Mouse (Mus musculus) hindbrain, postnatal 0 days (tissue): ENCODE data around the gene Crtc2. TPM values are rescaled to one million over a fixed set of nuclear protein-coding genes. Genes with fewer than 3 reads are reported as not detected.

ENCODE experiments used
- ATAC-seq: fragments of 200-750 bp; cut with Nextera tagmentation; 2 replicates; pipeline ENCODE4 v1.8.0; 2017; ENCODE audit warnings: mild to moderate bottlenecking, moderate TSS enrichment, moderate library complexity
- DNase-seq: peaks from one replicate; pipeline ENCODE4 v3.0.0-alpha.2; 2015; ENCODE audit warnings: low spot score
- H3K27ac ChIP-seq: fragments of 300-500 bp; sonication (generic); 2 replicates; pipeline ENCODE4 v1.5.1; 2014; ENCODE audit warnings: mild to moderate bottlenecking
- H3K27me3 ChIP-seq: fragments of 300-500 bp; sonication (generic); 2 replicates; pipeline ENCODE4 v1.6.1; 2014; ENCODE audit warnings: low read length, mixed read lengths; ENCODE audit not compliant: insufficient read depth
- H3K36me3 ChIP-seq: fragments of 300-500 bp; sonication (generic); 2 replicates; pipeline ENCODE4 v1.6.1; 2014; ENCODE audit warnings: low read length, mixed read lengths; ENCODE audit not compliant: insufficient read depth
- H3K4me1 ChIP-seq: fragments of 300-500 bp; sonication (generic); 2 replicates; pipeline ENCODE4 v1.6.1; 2014; ENCODE audit warnings: antibody characterized with exemption, low read length, mixed read lengths; ENCODE audit not compliant: insufficient read depth
- H3K4me2 ChIP-seq: fragments of 300-500 bp; sonication (generic); 2 replicates; pipeline ENCODE4 v1.6.1; 2014; ENCODE audit warnings: low read depth, mild to moderate bottlenecking, low read length, moderate library complexity, mixed read lengths
- H3K4me3 ChIP-seq: fragments of 300-500 bp; sonication (generic); 2 replicates; pipeline ENCODE4 v1.5.1; 2014; ENCODE audit warnings: low read length
- H3K9ac ChIP-seq: fragments of 300-500 bp; sonication (generic); replicated peaks from 2 replicates; pipeline ENCODE4 v1.6.1; 2014; ENCODE audit warnings: mild to moderate bottlenecking, low read length, moderate library complexity, mixed read lengths
- H3K9me3 ChIP-seq: fragments of 300-500 bp; sonication (generic); 2 replicates; pipeline ENCODE4 v1.6.1; 2016; ENCODE audit warnings: low read length, mixed read lengths
- CTCF ChIP-seq: IDR thresholded peaks from 2 replicates; pipeline ENCODE4 v1.5.1; 2016; ENCODE audit warnings: antibody characterized with exemption, control low read depth, low read depth
- WGBS: fragments of 180-500 bp; shearing (Covaris S2); extraction: QIAGEN DNeasy Blood & Tissue Kit; methylation state at CpG from one replicate; pipeline ENCODE4 v1.1.7; 2014; 5-methylcytosine and 5-hydroxymethylcytosine counted together
- polyA plus RNA-seq: library from polyadenylated mRNA; unstranded; fragments of >200 nt; fragmentation: Nextera tagmentation; extraction: Ambion mirVana; gene quantifications from 2 replicates; pipeline ENCODE4 v1.2.1, GENCODE M21; 2015
- total RNA-seq: library from RNA; depleted of rRNA; stranded (reverse); fragments of >200 nt; gene quantifications from 2 replicates; pipeline ENCODE4 v1.2.3, GENCODE M21; 2014

Gene Crtc2
- total and polyA plus RNA-seq, 2 experiments from 2014 or later, result 15.4 to 27.0 TPM

GRCm38 (mm10) chr3:90213377-90213866 lies 40.5 kb upstream of the Crtc2 start, which contains the start of the genes Rps27 and Rab13:
Rps27 (minus strand) TSS chr3:90213651.
Rab13 (plus strand) TSS chr3:90213695.
- no peaks in the 10 kb centered on the region for H3K27me3 ChIP-seq
- ATAC-seq, result peak; percentile 96
- H3K4me1 ChIP-seq, result peaks cover 15% of the 10 kb centered on the region
- H3K27ac ChIP-seq, result peak within 1 kb of the TSS; percentile 95
- under 1% methylated on average over 42 of the region's 42 CpGs for WGBS
- H3K9me3 ChIP-seq, result no peaks in the 10 kb centered on the region
- H3K4me3 ChIP-seq, result peak within 1 kb of the TSS; percentile 94
- TF ChIP-seq CTCF, result no peak
- peak within 1 kb of the TSS; percentile 92 for H3K9ac ChIP-seq
- DNase-seq, result peak; percentile 97
- peak within 1 kb of the TSS; percentile 93 for H3K4me2 ChIP-seq
- H3K36me3 ChIP-seq, result peaks cover 20% of the 10 kb centered on the region; the same call in 1 of the 2 replicates

DNA sequence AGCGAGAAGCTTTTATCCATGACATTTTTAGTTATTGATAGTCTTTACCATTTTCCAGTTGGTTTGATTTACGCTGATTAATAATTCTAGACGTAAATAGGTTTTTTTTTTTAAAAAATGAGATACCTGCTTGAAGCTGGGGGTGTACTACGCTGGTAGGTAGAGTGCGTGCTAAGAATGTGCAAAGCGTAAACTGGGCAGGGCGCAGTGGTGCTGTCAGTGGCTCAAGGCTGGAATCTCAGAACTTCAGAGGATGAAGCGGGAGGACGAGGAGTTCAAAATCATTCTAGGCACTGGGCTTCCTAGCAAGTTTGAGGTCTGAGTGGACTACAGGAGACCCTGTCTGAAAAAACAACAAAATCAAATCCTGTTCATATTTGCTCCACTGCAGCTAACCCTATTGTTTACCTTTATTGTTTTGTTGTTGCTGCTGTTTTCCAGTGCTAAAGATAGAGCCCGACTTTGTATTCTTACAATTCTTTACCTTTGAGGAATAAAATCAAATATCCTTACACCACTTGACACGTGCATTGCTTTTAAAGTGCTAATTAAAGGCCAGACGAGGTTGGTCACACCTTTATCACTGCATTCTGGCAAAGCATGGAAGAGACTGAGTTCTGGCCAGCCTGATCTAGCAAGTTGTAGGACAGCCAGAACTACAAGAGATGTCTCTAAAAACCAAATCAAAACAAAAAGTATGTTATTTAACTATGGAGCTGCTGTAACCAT lies 39.8 kb upstream of the Crtc2 start:
- DNase-seq, result peak; percentile 48

DNA sequence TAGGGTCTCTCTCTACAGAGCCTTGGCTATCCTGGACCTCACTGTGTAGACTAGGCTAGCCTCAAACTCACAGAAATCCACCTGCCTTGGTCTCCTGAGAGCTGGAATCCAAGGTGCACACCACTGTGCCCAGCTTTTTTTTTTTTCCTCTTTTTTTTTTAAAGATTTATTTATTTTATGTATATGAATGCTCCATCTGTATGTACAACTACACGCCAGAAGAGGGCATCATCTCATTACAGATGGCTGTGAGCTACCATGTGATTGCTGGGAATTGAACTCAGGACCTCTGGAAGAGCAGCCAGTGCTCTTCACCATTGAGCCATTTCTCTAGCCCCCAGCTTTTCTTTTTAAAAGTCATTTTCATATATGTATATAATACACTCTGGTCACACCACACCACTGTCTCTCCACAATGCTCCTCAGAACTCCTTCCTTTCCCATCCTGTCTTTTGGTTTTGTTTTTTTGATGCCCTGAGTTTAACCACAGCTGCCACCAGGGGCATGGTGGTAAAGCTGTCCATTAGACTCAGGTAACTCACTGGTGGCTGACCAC lies 38.1 kb upstream of the Crtc2 start:
- peaks cover 20% of the 10 kb centered on the region for H3K4me1 ChIP-seq
- H3K9me3 ChIP-seq, result no peaks in the 10 kb centered on the region
- H3K36me3 ChIP-seq, result peaks cover 10% of the 10 kb centered on the region; the same call in 1 of the 2 replicates
- no peak overlapping the region for H3K4me2 ChIP-seq
- TF ChIP-seq CTCF, result no peak; the same call in 1 of the 2 replicates
- DNase-seq (no peak), ATAC-seq (no peak)
- 45% methylated on average over 1 of the region's 1 CpGs for WGBS
- H3K27me3 ChIP-seq, result no peaks in the 10 kb centered on the region
- H3K9ac ChIP-seq, result no peak overlapping the region
- no peak overlapping the region for H3K4me3 ChIP-seq
- H3K27ac ChIP-seq, result no peak overlapping the region

More for the DNA sequence above, 39.8 kb upstream of the Crtc2 start:
- no peak for TF ChIP-seq CTCF
- Histone ChIP-seq H3K4me1 (peaks cover 15% of the 10 kb centered on the region), H3K9me3 (no peaks in the 10 kb centered on the region), H3K36me3 (peaks cover 15% of the 10 kb centered on the region; the same call in 1 of the 2 replicates), H3K4me2 (peak overlapping the region; percentile 93), H3K9ac (peak overlapping the region; percentile 92; the same call in 1 of the 2 replicates), H3K27ac (peak overlapping the region; percentile 95), H3K27me3 (no peaks in the 10 kb centered on the region), H3K4me3 (peak overlapping the region; percentile 94)
- WGBS, result 10% methylated on average over 12 of the region's 12 CpGs
- ATAC-seq, result peak; percentile 43

DNA sequence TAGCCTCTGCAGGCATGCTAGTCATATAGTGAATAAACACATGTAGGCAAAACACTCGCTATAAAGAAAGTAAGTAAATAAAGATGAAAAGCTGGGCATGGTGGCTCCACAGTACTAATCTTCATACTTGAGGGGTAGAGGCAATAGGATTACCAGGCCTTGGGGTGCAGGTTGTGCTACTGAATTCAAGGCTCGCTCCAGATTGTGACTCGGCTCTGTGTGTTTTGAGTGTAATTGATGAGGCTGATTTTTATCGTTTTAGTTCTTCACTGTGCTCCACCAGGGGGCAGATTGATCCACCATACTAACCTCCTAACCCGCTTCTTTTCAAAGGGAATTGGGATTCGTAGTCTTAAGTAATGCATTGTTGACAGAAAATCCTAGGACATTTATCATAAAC lies 33.9 kb upstream of the Crtc2 start:
- no peaks in the 10 kb centered on the region for H3K27me3 ChIP-seq
- H3K4me1 ChIP-seq, result peaks cover 5% of the 10 kb centered on the region; the same call in 1 of the 2 replicates
- no peaks in the 10 kb centered on the region for H3K36me3 ChIP-seq
- peak overlapping the region; percentile 78 for H3K4me2 ChIP-seq
- peak overlapping the region; percentile 68 for H3K27ac ChIP-seq
- ATAC-seq (peak; percentile 66; the same call in 1 of the 2 replicates), DNase-seq (peak; percentile 81)
- peak overlapping the region; percentile 42 for H3K4me3 ChIP-seq
- peak overlapping the region; percentile 35 for H3K9ac ChIP-seq
- no peaks in the 10 kb centered on the region for H3K9me3 ChIP-seq
- peak; percentile 75 for TF ChIP-seq CTCF
- 12% methylated on average over 6 of the region's 6 CpGs for WGBS

DNA sequence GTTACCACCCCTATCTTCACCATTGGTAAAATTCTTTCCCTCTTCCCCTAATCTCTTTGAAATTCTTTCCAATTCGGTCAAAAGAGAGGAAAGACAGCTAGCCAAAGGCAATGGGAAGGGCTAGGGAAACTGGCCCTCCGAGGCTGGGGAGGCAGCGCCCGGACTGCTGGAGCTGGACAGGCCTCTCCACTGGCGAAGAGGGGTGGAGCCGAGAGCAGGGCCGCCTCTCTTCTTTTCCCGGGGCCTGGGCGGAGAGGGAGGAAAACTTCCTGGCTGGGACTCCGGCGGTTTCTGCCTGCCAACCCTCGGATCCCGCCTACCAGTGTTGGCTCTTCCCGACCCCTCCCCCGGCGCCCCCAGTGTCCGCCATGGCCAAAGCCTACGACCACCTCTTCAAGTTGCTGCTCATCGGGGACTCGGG lies 33.4 kb upstream of the Crtc2 start:
- no peaks in the 10 kb centered on the region for H3K36me3 ChIP-seq
- peak overlapping the region; percentile 68 for H3K27ac ChIP-seq
- peak overlapping the region; percentile 35 for H3K9ac ChIP-seq
- peak overlapping the region; percentile 42 for H3K4me3 ChIP-seq
- WGBS, result 0% methylated on average over 19 of the region's 20 CpGs
- peak; percentile 68 for DNase-seq
- H3K4me1 ChIP-seq, result peaks cover 5% of the 10 kb centered on the region; the same call in 1 of the 2 replicates
- H3K27me3 ChIP-seq, result no peaks in the 10 kb centered on the region
- H3K9me3 ChIP-seq, result no peaks in the 10 kb centered on the region
- TF ChIP-seq CTCF, result no peak
- H3K4me2 ChIP-seq, result peak overlapping the region; percentile 78
- ATAC-seq, result peak; percentile 75

GRCm38 (mm10) chr3:90221123-90221522 lies 32.8 kb upstream of the Crtc2 start:
- Histone ChIP-seq H3K27ac (no peak overlapping the region), H3K9ac (peak overlapping the region; percentile 35), H3K4me3 (peak overlapping the region; percentile 42), H3K36me3 (no peaks in the 10 kb centered on the region), H3K9me3 (no peaks in the 10 kb centered on the region), H3K27me3 (no peaks in the 10 kb centered on the region), H3K4me2 (peak overlapping the region; percentile 78), H3K4me1 (peaks cover 5% of the 10 kb centered on the region; the same call in 1 of the 2 replicates)
- DNase-seq (no peak), ATAC-seq (no peak)
- no peak for TF ChIP-seq CTCF
- WGBS, result 27% methylated on average over 5 of the region's 5 CpGs
